Mouse (Mus musculus): Measurements from ENCODE around the gene Vps8. TPM values are rescaled to one million over a fixed set of nuclear protein-coding genes. Genes with fewer than 3 reads are reported as not detected.
"Not testable (repeated sequence)": the region's sequence is repeated elsewhere in the genome, so short reads cannot be mapped to it uniquely, and the experiment has no call there.

The Vps8 gene
- total RNA-seq, 2 experiments from 2014 or later: 13.1 to 20.9 TPM

GRCm38 (mm10) chr16:21654384-21654783 is 231.5 kb downstream of the Vps8 start:
- no peak for ATAC-seq (ENCODE audit: poor library complexity, severe bottlenecking)

GRCm38 (mm10) chr16:21655291-21655690 is 232.4 kb downstream of the Vps8 start:
- no peak for ATAC-seq (ENCODE audit: poor library complexity, severe bottlenecking)

DNA sequence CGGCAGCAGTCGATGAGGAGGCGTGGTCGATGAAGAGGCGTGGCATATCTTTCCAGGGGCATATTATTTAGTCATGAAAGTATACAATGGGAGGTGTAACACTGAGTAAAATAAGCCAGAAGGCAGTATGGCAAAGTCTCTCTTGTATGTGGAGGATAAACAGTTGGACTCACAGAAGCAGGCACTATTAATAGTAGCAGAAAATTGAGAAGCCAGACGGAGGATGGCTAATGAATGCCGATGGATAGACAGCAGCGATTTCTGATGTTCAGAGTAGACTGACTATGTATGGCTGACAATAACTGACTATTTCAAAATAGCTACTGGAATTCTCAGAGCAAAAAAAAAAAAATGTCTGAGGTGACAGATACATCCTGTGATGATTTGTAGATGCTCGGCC is 233.0 kb downstream of the Vps8 start:
- no peak for ATAC-seq (ENCODE audit: poor library complexity, severe bottlenecking)

DNA sequence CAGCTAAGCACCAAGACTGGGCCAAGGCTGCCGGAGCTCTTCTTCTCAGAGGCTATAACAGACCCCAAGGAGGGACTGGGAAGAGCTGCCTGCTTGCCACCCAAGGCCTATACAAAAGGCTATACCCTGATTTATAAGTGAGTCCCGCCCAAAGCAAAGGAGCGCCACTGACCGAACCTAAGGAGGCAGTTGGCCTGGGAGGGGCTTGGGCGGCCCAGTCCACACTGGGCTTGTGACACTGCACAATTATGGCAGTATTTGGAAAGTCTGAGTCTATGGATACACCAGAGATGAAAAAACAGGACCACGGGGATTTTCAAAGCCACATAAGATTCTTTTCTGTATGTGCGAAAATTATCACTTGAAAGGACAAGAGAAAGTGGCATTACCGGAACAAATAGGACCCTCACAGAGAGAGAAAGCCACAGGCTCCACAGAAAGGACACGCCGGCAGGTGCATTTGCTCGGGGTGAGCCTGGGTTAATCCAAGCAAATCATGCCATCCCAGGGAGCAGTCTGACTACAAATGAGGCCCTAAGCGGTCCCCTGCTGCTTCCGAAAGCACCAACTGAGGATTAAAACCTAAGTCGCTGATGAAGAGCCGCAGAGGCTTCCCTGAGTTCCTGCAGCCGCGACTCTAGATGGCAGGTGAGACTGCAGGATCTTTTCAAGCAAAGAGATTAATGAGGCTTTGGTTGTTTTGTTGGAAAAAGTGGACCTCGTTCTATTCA is 241.9 kb downstream of the Vps8 start:
- no peak for ATAC-seq (ENCODE audit: poor library complexity, severe bottlenecking)

GRCm38 (mm10) chr16:21665423-21665986 is 242.6 kb downstream of the Vps8 start:
- ATAC-seq (ENCODE audit: poor library complexity, severe bottlenecking): no peak

DNA sequence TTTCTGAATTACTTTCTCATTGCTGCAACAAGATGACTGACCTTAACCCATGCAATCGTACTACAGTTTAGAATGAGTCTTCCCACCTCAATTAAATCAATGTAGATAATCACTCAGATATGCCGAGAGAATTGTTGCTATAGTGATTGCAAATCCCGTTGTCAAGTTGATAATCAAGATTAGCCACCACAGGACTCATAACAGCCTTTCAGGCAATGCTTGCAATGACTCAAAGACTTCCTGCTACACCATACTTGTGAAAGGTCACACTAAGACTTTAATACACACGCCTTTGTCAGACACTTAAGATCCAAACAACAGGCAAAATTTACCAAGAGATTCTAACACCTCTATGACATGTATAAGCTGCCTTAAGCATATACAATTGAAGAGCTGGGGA is 249.0 kb downstream of the Vps8 start:
- ATAC-seq (ENCODE audit: poor library complexity, severe bottlenecking): no peak

GRCm38 (mm10) chr16:21673046-21673445 is 250.1 kb downstream of the Vps8 start:
- ATAC-seq (ENCODE audit: poor library complexity, severe bottlenecking): not testable (repeated sequence)

- not testable (repeated sequence) for ATAC-seq (ENCODE audit: poor library complexity, severe bottlenecking)
Observed at GRCm38 (mm10) chr16:21673651-21674050, 250.7 kb downstream of the Vps8 start.

DNA sequence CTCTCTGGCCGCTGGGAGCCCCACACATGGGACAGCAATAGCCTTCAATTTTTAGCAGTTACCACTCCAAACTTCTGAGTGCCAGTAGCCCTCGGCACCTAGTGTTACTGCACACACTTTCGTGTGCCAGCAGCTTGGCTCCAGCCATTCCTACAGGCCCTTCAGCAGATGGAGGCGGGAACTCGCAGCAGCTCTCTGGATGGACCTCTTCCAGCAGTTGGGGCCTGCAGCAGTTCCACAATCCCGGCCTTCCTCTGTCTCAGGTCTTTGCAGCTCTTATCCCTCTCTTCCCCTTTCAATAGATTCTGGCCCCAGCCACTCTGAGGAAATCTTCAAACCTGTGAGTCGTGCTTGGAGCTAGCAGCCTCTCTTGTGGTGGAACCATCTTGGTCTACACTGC is 253.9 kb downstream of the Vps8 start:
- no peak for ATAC-seq (ENCODE audit: poor library complexity, severe bottlenecking)

- no peak for ATAC-seq (ENCODE audit: poor library complexity, severe bottlenecking)
Observed at GRCm38 (mm10) chr16:21687406-21687805, 264.5 kb downstream of the Vps8 start.

DNA sequence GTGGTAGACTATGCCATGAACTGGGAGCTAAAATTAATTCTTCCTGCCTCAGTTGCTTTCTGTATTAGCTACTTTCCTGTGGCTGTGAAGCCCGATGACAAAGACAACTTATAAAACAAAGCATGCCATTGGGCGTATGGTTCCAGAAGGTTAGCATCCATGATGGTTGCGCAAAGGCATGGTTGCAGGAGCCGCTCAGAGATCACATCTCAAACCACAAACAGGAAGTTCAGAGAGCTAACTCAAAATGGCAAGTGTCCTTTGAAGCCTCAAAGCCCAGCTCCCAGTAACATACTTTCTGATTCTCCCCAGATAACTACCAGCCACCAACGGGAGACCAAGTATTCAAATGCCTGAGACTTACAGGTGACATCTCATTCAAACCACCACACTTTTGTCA is 266.2 kb downstream of the Vps8 start:
- ATAC-seq (ENCODE audit: poor library complexity, severe bottlenecking): peak; percentile 83

- no peak for ATAC-seq (ENCODE audit: poor library complexity, severe bottlenecking)
Observed at GRCm38 (mm10) chr16:21690216-21690755, 267.4 kb downstream of the Vps8 start.

DNA sequence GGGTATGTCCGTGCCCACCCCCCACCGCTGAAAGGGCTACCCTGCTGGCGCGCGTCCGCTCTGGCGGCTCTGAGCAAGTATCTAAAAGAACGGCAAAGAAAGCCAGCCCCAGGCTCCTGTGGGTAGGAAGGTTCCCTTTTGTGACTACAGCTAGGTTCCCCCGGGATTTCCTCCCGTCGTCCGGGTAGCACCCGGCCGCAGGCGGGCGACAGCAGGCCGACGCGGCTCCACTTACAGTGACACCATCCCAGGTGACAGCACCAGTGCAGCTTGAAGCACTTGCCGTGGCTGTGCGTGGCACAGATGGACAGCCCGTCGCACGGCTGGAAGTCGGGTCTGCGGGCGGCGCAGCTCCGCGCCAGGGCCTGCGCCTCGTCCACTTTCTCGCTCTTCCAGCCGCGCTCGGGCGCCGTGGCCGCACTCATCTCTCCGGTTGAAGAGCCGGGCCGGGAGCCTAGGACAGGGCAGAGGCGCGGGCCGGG is 271.1 kb downstream of the Vps8 start:
- ATAC-seq (ENCODE audit: poor library complexity, severe bottlenecking): peak; percentile 49

Other genes with a start within 250 kb of the Vps8 start
- not detected in 2 replicates for gene Ephb3, start 218.4 kb upstream of the Vps8 start, total RNA-seq (2015)
- 0.16 TPM in 1 of 2 replicates, not detected in the other for gene Ephb3, start 218.4 kb upstream of the Vps8 start, total RNA-seq (2017)